Mouse (Mus musculus) heart, adult 18-20 months (tissue): ENCODE data around the gene Mmp10. TPM values are rescaled to one million over a fixed set of nuclear protein-coding genes. Genes with fewer than 3 reads are reported as not detected.

Experiments used
- total RNA-seq, 2 experiments: library from RNA; stranded (reverse); gene quantifications; 2 replicates each; pipeline ENCODE4 v1.2.3; 2021

Mmp10 gene
- total RNA-seq, 2 experiments from 2014 or later = not detected

Other genes starting within 250 kb of the Mmp10 start
- gene Mmp13, start 229.8 kb upstream of the Mmp10 start, total RNA-seq = under 1 TPM in 1 of 2 experiments, not detected in 1; 0.20 TPM
- gene Mmp12, start 158.0 kb upstream of the Mmp10 start, total RNA-seq = 1 to 10 TPM in 1 of 2 experiments, under 1 TPM in 1; 0.13 to 1.4 TPM
- not detected for gene Mmp1b, start 114.3 kb upstream of the Mmp10 start, total RNA-seq
- under 1 TPM; 0.20 to 0.62 TPM for gene Mmp3, start 56.5 kb upstream of the Mmp10 start, total RNA-seq
- gene Mmp8, start 56.1 kb downstream of the Mmp10 start, total RNA-seq = not detected
- under 1 TPM in 1 of 2 experiments, not detected in 1; 0.15 TPM for gene Mmp27, start 69.0 kb downstream of the Mmp10 start, total RNA-seq
- gene Mmp20, start 125.9 kb downstream of the Mmp10 start, total RNA-seq = not detected
- not detected for gene Mmp7, start 189.7 kb downstream of the Mmp10 start, total RNA-seq